8 mouse cellular contexts compared by ENCODE assay signal in the genomic region with DNA sequence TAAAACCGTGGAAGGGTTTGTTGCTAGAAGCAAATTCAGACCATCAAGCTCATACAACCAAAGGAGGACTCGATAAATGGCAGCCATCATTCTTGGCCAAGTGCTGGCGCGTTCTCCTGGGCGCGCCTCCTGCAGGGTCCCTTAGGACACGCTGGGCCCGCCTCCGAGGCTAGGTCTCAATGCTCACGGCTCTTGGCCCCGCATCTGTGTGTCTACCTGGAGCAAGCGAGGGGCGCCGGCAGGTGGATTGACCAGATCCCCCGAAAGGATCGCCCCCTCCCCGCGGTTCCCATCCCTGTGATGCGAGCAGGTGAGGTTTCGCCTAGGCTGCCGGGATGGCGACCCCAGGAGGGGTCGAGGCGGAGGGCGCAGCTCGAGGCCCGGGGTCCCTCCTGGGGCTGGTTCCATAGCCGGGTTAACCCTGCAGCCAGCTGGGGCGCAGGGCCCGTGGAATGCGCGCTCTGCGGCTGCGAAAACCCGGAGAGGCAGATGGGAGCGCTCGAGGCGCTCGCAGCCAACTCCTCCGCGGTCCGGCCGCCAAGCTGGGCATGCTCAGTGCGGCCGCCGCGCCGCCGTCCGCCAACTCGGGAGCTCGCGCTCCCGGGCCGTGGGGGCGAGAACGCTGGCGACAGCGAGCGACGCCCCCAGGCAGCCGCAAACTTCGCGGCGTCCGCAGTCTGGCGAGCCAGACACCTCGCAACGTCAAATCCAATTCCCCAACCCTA. TPM values are rescaled to one million over a fixed set of nuclear protein-coding genes. Genes with fewer than 3 reads are reported as not detected.
DNase-seq lines count a peak whose midpoint lies in the region; ATAC-seq and TF ChIP-seq lines count a peak whose summit lies in the region.

A gene (plus strand): TSS at position 555 of the 725 bp plus-strand sequence.

- peak; percentile 42 for DNase-seq in ES-CJ7 (ENCODE audit: low read depth, low spot score)
- peak; percentile 83 for DNase-seq in forebrain, embryonic 14.5 days (ENCODE audit: low spot score)
- peak; percentile 13 for DNase-seq in heart, postnatal 25 days (ENCODE audit: low spot score)
- peak; percentile 82 to 85 for DNase-seq in layer of hippocampus, adult 2 months (ENCODE audit: low spot score in 2 of 2)
- DNase-seq in ovary, postnatal 10 days (ENCODE audit: low spot score) = peak; percentile 53
- peak; percentile 60 for DNase-seq in urinary bladder, postnatal 25 days (ENCODE audit: low spot score)

- intact Hi-C loops in heart, postnatal 25 days (cut with DNase I) = no loop called here

- peak within 1 kb of the TSS; percentile 79 for H3K9ac ChIP-seq in forebrain, embryonic 14.5 days (ENCODE audit: low read length)
- H3K9ac ChIP-seq in liver, embryonic 16.5 days (ENCODE audit: low read depth, low read length) = peak within 1 kb of the TSS; percentile 24; the same call in 1 of the 2 replicates

- H3K4me2 ChIP-seq in forebrain, embryonic 14.5 days (ENCODE audit: low read length) = peak within 1 kb of the TSS; percentile 95
- H3K4me2 ChIP-seq in liver, embryonic 16.5 days (ENCODE audit: low read depth, low read length) = peak within 1 kb of the TSS; percentile 73

- no peaks in the 10 kb centered on the region for H3K36me3 ChIP-seq in forebrain, embryonic 14.5 days (ENCODE audit: control insufficient read depth, insufficient read depth, low read length)
- H3K36me3 ChIP-seq in liver, embryonic 16.5 days (ENCODE audit: control insufficient read depth, insufficient read depth) = no peaks in the 10 kb centered on the region

- no peaks in the 10 kb centered on the region for H3K9me3 ChIP-seq in forebrain, embryonic 14.5 days (replicated peaks; ENCODE audit: control insufficient read depth, low read length)
- no peaks in the 10 kb centered on the region for H3K9me3 ChIP-seq in liver, embryonic 16.5 days (replicated peaks; ENCODE audit: control insufficient read depth, low read length)

- no peaks in the 10 kb centered on the region for H3K27me3 ChIP-seq in forebrain, embryonic 14.5 days (replicated peaks; ENCODE audit: control insufficient read depth, insufficient read depth, low read length)
- peaks cover 54% of the 10 kb centered on the region for H3K27me3 ChIP-seq in liver, embryonic 16.5 days (ENCODE audit: control insufficient read depth, insufficient read depth, low read depth, low read length)

- peak; percentile 82 for ATAC-seq in cerebellum, adult (ENCODE audit: insufficient number of reproducible peaks, low FRiP score, low TSS enrichment)
- peak; percentile 78 for ATAC-seq in forebrain, embryonic 14.5 days
- peak; percentile 59 for ATAC-seq in liver, embryonic 16.5 days (ENCODE audit: low read depth)

- TF ChIP-seq CTCF in layer of hippocampus, adult 2 months (conservative IDR thresholded peaks at IDR 0.05) = no peak

- under 1% methylated on average over 59 of the region's 69 CpGs for WGBS in forebrain, embryonic 14.5 days
- under 1% methylated on average over 69 of the region's 69 CpGs for WGBS in liver, embryonic 16.5 days (ENCODE audit: insufficient replicate concordance)

- H3K27ac ChIP-seq in forebrain, embryonic 14.5 days (ENCODE audit: low read depth, low read length) = peak within 1 kb of the TSS; percentile 95
- H3K27ac ChIP-seq in layer of hippocampus, adult 2 months = peak within 1 kb of the TSS; percentile 99
- no peak within 1 kb of the TSS for H3K27ac ChIP-seq in liver, embryonic 16.5 days (ENCODE audit: low read length)

- H3K4me1 ChIP-seq in forebrain, embryonic 14.5 days (ENCODE audit: control insufficient read depth, insufficient read depth, low read length) = peaks cover 6% of the 10 kb centered on the region; the same call in 1 of the 2 replicates
- H3K4me1 ChIP-seq in liver, embryonic 16.5 days (ENCODE audit: control insufficient read depth, low read depth, low read length) = no peaks in the 10 kb centered on the region; the same call in none of the 2 replicates

- H3K4me3 ChIP-seq in forebrain, embryonic 14.5 days (ENCODE audit: low read depth, low read length) = peak within 1 kb of the TSS; percentile 77
- H3K4me3 ChIP-seq in layer of hippocampus, adult 2 months = peak within 1 kb of the TSS; percentile 80
- peak within 1 kb of the TSS; percentile 61 for H3K4me3 ChIP-seq in liver, embryonic 16.5 days (ENCODE audit: low read depth, low read length)

RNA-seq across cellular contexts. Expression of the gene that starts here (rescaled TPM):
- 2.3 and 4.6 TPM in 2 replicates for polyA plus RNA-seq in forebrain, embryonic 14.5 days (2014; fragmentation: Nextera tagmentation; extraction: Ambion mirVana)
- total RNA-seq in heart, postnatal 25 days (2021) = 1 to 10 TPM; 8.1 to 9.0 TPM
- total RNA-seq in layer of hippocampus, adult 2 months (2021) = 10 to 100 TPM; 54.2 to 61.6 TPM
- 0.37 and 0.73 TPM in 2 replicates for polyA plus RNA-seq in liver, embryonic 16.5 days (2015; fragmentation: Nextera tagmentation; extraction: Ambion mirVana)

Comparison
In these comparisons a context has a peak if more than half of its experiments do, and no peak if none do; other contexts are left out.
1. RNA of the gene that starts here (total RNA-seq): 54.2 to 61.6 TPM in layer of hippocampus, adult 2 months; 8.1 to 9.0 TPM in heart, postnatal 25 days; every median in the first group is over 4 times any median in the second.
2. Peak in ATAC-seq, H3K4me3 ChIP-seq, H3K9ac ChIP-seq and H3K4me2 ChIP-seq in liver, embryonic 16.5 days; RNA of the gene not detected or under 1 TPM.
3. DNase-seq: peak in every context shown above with its lines; median percentile 84 in layer of hippocampus, adult 2 months; 83 in forebrain, embryonic 14.5 days; 60 in urinary bladder, postnatal 25 days; 53 in ovary, postnatal 10 days; 42 in ES-CJ7; 13 in heart, postnatal 25 days.
4. Peak in every context shown above with its lines, with median percentiles within 50 percentile points of each other: ATAC-seq and H3K4me3 ChIP-seq.